Mouse (Mus musculus): ENCODE data around the gene Cep85l.

- TF ChIP-seq E2F4 (IDR thresholded peaks at IDR 0.05; ENCODE audit: insufficient replicate concordance, low read depth, low read length) (no peak), CTCF (conservative IDR thresholded peaks at IDR 0.05 in 1 of 2, IDR thresholded peaks at IDR 0.05 in 1 of 2; ENCODE audit: low read depth in 2 of 2, low read length in 2 of 2) (no peak), HCFC1 (IDR thresholded peaks at IDR 0.05; ENCODE audit: low read depth, low read length) (no peak), POLR2A (IDR thresholded peaks at IDR 0.05; ENCODE audit: low read depth, low read length) (peak; percentile 78), ZC3H11A (IDR thresholded peaks at IDR 0.05; ENCODE audit: low read depth, low read length) (no peak), EP300 (IDR thresholded peaks at IDR 0.05; ENCODE audit: low read length) (no peak), SMC3 (IDR thresholded peaks at IDR 0.05; ENCODE audit: low read depth, low read length) (no peak), USF2 (conservative IDR thresholded peaks at IDR 0.05; ENCODE audit: low read depth, low read length) (no peak), MAFK (IDR thresholded peaks at IDR 0.05; ENCODE audit: insufficient replicate concordance, low read length) (no peak), MAX (IDR thresholded peaks at IDR 0.05; ENCODE audit: low read length) (0 out of 2 replicates have a peak, but pooled peaks have one; percentile 36), USF1 (IDR thresholded peaks at IDR 0.05; ENCODE audit: low read depth, low read length) (no peak)
These were observed at the start of gene Cep85l for GRCm38 (mm10) chr10:53379709-53380106.

Measured in CH12.LX (cell line).